Mouse (Mus musculus) thymus, adult 18-20 months (tissue): ENCODE data around the gene Pim1.
A peak's percentile ranks its signal among the peaks of the same experiment; 100 is the strongest.

Experiments
- DNase-seq, 2 experiments: peaks; one replicate each; pipeline ENCODE4 v3.0.0; 2022; ENCODE audit warnings: mixed read lengths in 2 of 2

Gene Pim1

GRCm38 (mm10) chr17:29531757-29532384 lies 41.3 kb downstream of the Pim1 start:
- DNase-seq = peak; percentile 67 to 79

- DNase-seq = no peak
Measured at GRCm38 (mm10) chr17:29533866-29534265, 43.3 kb downstream of the Pim1 start.

- no peak for DNase-seq
Measured at GRCm38 (mm10) chr17:29540426-29540825, 49.9 kb downstream of the Pim1 start.

- DNase-seq = no peak
Measured at GRCm38 (mm10) chr17:29541419-29541818, 50.9 kb downstream of the Pim1 start.

GRCm38 (mm10) chr17:29542831-29543690 lies 52.5 kb downstream of the Pim1 start:
- no peak for DNase-seq

GRCm38 (mm10) chr17:29544064-29544463 lies 53.5 kb downstream of the Pim1 start:
- no peak for DNase-seq

GRCm38 (mm10) chr17:29545241-29545640 lies 54.7 kb downstream of the Pim1 start:
- DNase-seq = no peak
